Mouse (Mus musculus) limb, embryonic 14.5 days (tissue): ENCODE measurements at regions not wholly inside any gene's neighbourhood (a gene's known extent, or its start where the extent isn't known, plus 50 kb on each side); places are given as distances from the start of the nearest gene placed in this dataset.

Experiments
- ATAC-seq: fragments of 200-750 bp; cut with Nextera tagmentation; 2 replicates; pipeline ENCODE4 v1.8.0; 2017; ENCODE audit warnings: low read depth, moderate number of reproducible peaks, moderate TSS enrichment; ENCODE audit not compliant: low FRiP score
- DNase-seq: peaks from one replicate; pipeline ENCODE4 v3.0.0-alpha.2; 2015; ENCODE audit warnings: low spot score
- H3K27ac ChIP-seq: fragments of 300-500 bp; sonication (generic); replicated peaks from 2 replicates; pipeline ENCODE4 v1.5.1; 2014; ENCODE audit warnings: low read depth, mild to moderate bottlenecking, low read length, moderate library complexity, mixed read lengths
- H3K27me3 ChIP-seq: fragments of 300-500 bp; sonication (generic); 2 replicates; pipeline ENCODE4 v1.6.1; 2014; ENCODE audit warnings: low read length, mixed read lengths; ENCODE audit not compliant: control insufficient read depth, insufficient read depth
- H3K36me3 ChIP-seq: fragments of 300-500 bp; sonication (generic); 2 replicates; pipeline ENCODE4 v1.6.1; 2014; ENCODE audit warnings: mild to moderate bottlenecking, low read length, moderate library complexity, mixed read lengths; ENCODE audit not compliant: control insufficient read depth, insufficient read depth
- H3K4me1 ChIP-seq: fragments of 300-500 bp; sonication (generic); 2 replicates; pipeline ENCODE4 v1.6.1; 2014; ENCODE audit warnings: antibody characterized with exemption, low read length, mixed read lengths; ENCODE audit not compliant: control insufficient read depth, insufficient read depth
- H3K4me2 ChIP-seq: fragments of 300-500 bp; sonication (generic); replicated peaks from 2 replicates; pipeline ENCODE4 v1.6.1; 2014; ENCODE audit warnings: low read depth, mild to moderate bottlenecking, low read length, moderate library complexity; ENCODE audit not compliant: severe bottlenecking
- H3K4me3 ChIP-seq: fragments of 300-500 bp; sonication (generic); replicated peaks from 2 replicates; pipeline ENCODE4 v1.5.1; 2014; ENCODE audit warnings: low read length
- H3K9ac ChIP-seq: fragments of 300-500 bp; sonication (generic); 2 replicates; pipeline ENCODE4 v1.6.1; 2014; ENCODE audit warnings: mild to moderate bottlenecking, low read depth, low read length, moderate library complexity; ENCODE audit not compliant: severe bottlenecking
- H3K9me3 ChIP-seq: fragments of 300-500 bp; sonication (generic); 2 replicates; pipeline ENCODE4 v1.6.1; 2016; ENCODE audit warnings: low read length; ENCODE audit not compliant: control insufficient read depth
- POLR2A ChIP-seq: fragments of 200-500 bp; IDR thresholded peaks from 2 replicates; pipeline ENCODE4 v1.8.0; 2012; ENCODE audit warnings: inconsistent platforms, mild to moderate bottlenecking, moderate library complexity, borderline replicate concordance; ENCODE audit not compliant: insufficient read depth, insufficient read length; ENCODE audit errors: extremely low read depth
- WGBS: fragments of 180-500 bp; shearing (Covaris S2); extraction: QIAGEN DNeasy Blood & Tissue Kit; methylation state at CpG from one replicate; pipeline ENCODE4 v1.1.7; 2014; 5-methylcytosine and 5-hydroxymethylcytosine counted together

- 62% methylated on average over 16 of the region's 16 CpGs for WGBS
- ATAC-seq (no peak), DNase-seq (no peak)
- Histone ChIP-seq H3K27me3 (no peaks in the 10 kb centered on the region), H3K27ac (no peak overlapping the region), H3K36me3 (no peaks in the 10 kb centered on the region), H3K4me2 (no peak overlapping the region), H3K9me3 (no peaks in the 10 kb centered on the region), H3K4me1 (no peaks in the 10 kb centered on the region), H3K9ac (no peak overlapping the region), H3K4me3 (no peak overlapping the region)
- no peak for TF ChIP-seq POLR2A
These were observed 96.2 kb upstream of the Klf9 start for GRCm38 (mm10) chr19:23044510-23045464.

GRCm38 (mm10) chr19:23051456-23051855 is 89.6 kb upstream of the Klf9 start:
- no peak overlapping the region for H3K27ac ChIP-seq
- 92% methylated on average over 4 of the region's 4 CpGs for WGBS
- no peak for TF ChIP-seq POLR2A

GRCm38 (mm10) chr19:23054440-23054839 is 86.6 kb upstream of the Klf9 start:
- ATAC-seq: no peak
- H3K27me3 ChIP-seq: no peaks in the 10 kb centered on the region

More at GRCm38 (mm10) chr19:23051456-23051855, 89.6 kb upstream of the Klf9 start:
- Histone ChIP-seq H3K9ac (no peak overlapping the region), H3K4me1 (peaks cover 2% of the 10 kb centered on the region; the same call in 1 of the 2 replicates), H3K9me3 (no peaks in the 10 kb centered on the region), H3K4me3 (no peak overlapping the region), H3K36me3 (no peaks in the 10 kb centered on the region), H3K27me3 (no peaks in the 10 kb centered on the region), H3K4me2 (no peak overlapping the region)
- ATAC-seq (no peak), DNase-seq (no peak)

GRCm38 (mm10) chr19:23055916-23056805 is 84.9 kb upstream of the Klf9 start:
- Histone ChIP-seq H3K9ac (no peak overlapping the region), H3K36me3 (no peaks in the 10 kb centered on the region), H3K27me3 (no peaks in the 10 kb centered on the region), H3K4me1 (peaks cover 18% of the 10 kb centered on the region), H3K27ac (no peak overlapping the region), H3K4me2 (peak overlapping the region; percentile 64), H3K9me3 (no peaks in the 10 kb centered on the region), H3K4me3 (no peak overlapping the region)
- DNase-seq (peak; percentile 27), ATAC-seq (no peak)
- TF ChIP-seq POLR2A: no peak
- 87% methylated on average over 5 of the region's 5 CpGs for WGBS

More at GRCm38 (mm10) chr19:23054440-23054839, 86.6 kb upstream of the Klf9 start:
- 75% methylated on average over 4 of the region's 4 CpGs for WGBS
- Histone ChIP-seq H3K9ac (no peak overlapping the region), H3K4me1 (peaks cover 18% of the 10 kb centered on the region), H3K4me3 (no peak overlapping the region), H3K36me3 (no peaks in the 10 kb centered on the region), H3K4me2 (no peak overlapping the region), H3K9me3 (no peaks in the 10 kb centered on the region), H3K27ac (no peak overlapping the region)
- DNase-seq: no peak
- TF ChIP-seq POLR2A: no peak

- no peaks in the 10 kb centered on the region for H3K9me3 ChIP-seq
- H3K9ac ChIP-seq: peak overlapping the region; percentile 54
- peak overlapping the region; percentile 64 for H3K4me2 ChIP-seq
- peak overlapping the region; percentile 34 for H3K4me3 ChIP-seq
- DNase-seq (peak; percentile 65), ATAC-seq (peak; percentile 86)
- WGBS: under 1% methylated on average over 32 of the region's 32 CpGs
- peak overlapping the region; percentile 15; the same call in 1 of the 2 replicates for H3K27ac ChIP-seq
- H3K4me1 ChIP-seq: peaks cover 18% of the 10 kb centered on the region
- H3K27me3 ChIP-seq: no peaks in the 10 kb centered on the region
- no peak for TF ChIP-seq POLR2A
- no peaks in the 10 kb centered on the region for H3K36me3 ChIP-seq
These were observed 83.9 kb upstream of the Klf9 start for GRCm38 (mm10) chr19:23056851-23057707.
